Mouse (Mus musculus) lung, postnatal 14 days (tissue): ENCODE data around the gene Olfr713.

ENCODE experiments used
- DNase-seq: peaks from one replicate; pipeline ENCODE4 v3.0.0; 2021

Gene Olfr713

GRCm38 (mm10) chr7:107030874-107031273, at the start of gene Olfr713:
Gene Olfr713, plus strand, starts transcription at chr7:107031174.
- DNase-seq, result no peak

GRCm38 (mm10) chr7:106985236-106985635, 45.7 kb upstream of the Olfr713 start:
- DNase-seq, result no peak

- peak; percentile 2 for DNase-seq
Observed at GRCm38 (mm10) chr7:107000798-107001197, 30.2 kb upstream of the Olfr713 start.

- DNase-seq, result no peak
Observed at GRCm38 (mm10) chr7:107004169-107004568, 26.8 kb upstream of the Olfr713 start.

- no peak for DNase-seq
Observed at GRCm38 (mm10) chr7:107005972-107006371, 25.0 kb upstream of the Olfr713 start, which contains the start of gene Olfr2. Gene Olfr2, minus strand, starts transcription at chr7:107006072.

GRCm38 (mm10) chr7:107039934-107040563, 9.1 kb downstream of the Olfr713 start:
- DNase-seq, result no peak

GRCm38 (mm10) chr7:107043136-107043535, 12.2 kb downstream of the Olfr713 start:
- DNase-seq, result no peak

GRCm38 (mm10) chr7:107044407-107044806, 13.4 kb downstream of the Olfr713 start:
- DNase-seq, result no peak

- DNase-seq, result peak; percentile 31
Observed at GRCm38 (mm10) chr7:107045833-107046232, 14.9 kb downstream of the Olfr713 start.

- no peak for DNase-seq
Observed at GRCm38 (mm10) chr7:107047578-107047977, 16.6 kb downstream of the Olfr713 start.

GRCm38 (mm10) chr7:107070681-107071080, 39.7 kb downstream of the Olfr713 start, which contains the start of gene Olfr714:
Gene Olfr714, plus strand, starts transcription at chr7:107070981.
- no peak for DNase-seq
